Mouse (Mus musculus) forebrain, embryonic 11.5 days (tissue): ENCODE results near the gene Stk32c. TPM values are rescaled to one million over a fixed set of nuclear protein-coding genes. Genes with fewer than 3 reads are reported as not detected.

Experiments
- ATAC-seq: fragments of 200-750 bp; cut with Nextera tagmentation; replicated peaks from 2 replicates; pipeline ENCODE4 v1.8.0; 2017; ENCODE audit warnings: moderate TSS enrichment; ENCODE audit not compliant: low FRiP score
- DNase-seq: peaks from one replicate; pipeline ENCODE4 v3.0.0-alpha.2; 2017; ENCODE audit warnings: low spot score
- H3K27ac ChIP-seq: fragments of 300-500 bp; sonication (generic); 2 replicates; pipeline ENCODE4 v1.5.1; 2014; ENCODE audit warnings: low read depth, low read length
- H3K27me3 ChIP-seq: fragments of 300-500 bp; sonication (generic); 2 replicates; pipeline ENCODE4 v1.6.1; 2014; ENCODE audit warnings: mild to moderate bottlenecking, low read length, mixed read lengths; ENCODE audit not compliant: control insufficient read depth, insufficient read depth
- H3K36me3 ChIP-seq: fragments of 300-500 bp; sonication (generic); 2 replicates; pipeline ENCODE4 v1.6.1; 2014; ENCODE audit warnings: mild to moderate bottlenecking, low read length, moderate library complexity, mixed read lengths; ENCODE audit not compliant: control insufficient read depth, insufficient read depth
- H3K4me1 ChIP-seq: fragments of 300-500 bp; sonication (generic); replicated peaks from 2 replicates; pipeline ENCODE4 v1.6.1; 2014; ENCODE audit warnings: low read length, mixed read lengths; ENCODE audit not compliant: control insufficient read depth, insufficient read depth
- H3K4me2 ChIP-seq: fragments of 300-500 bp; sonication (generic); 2 replicates; pipeline ENCODE4 v1.6.1; 2014; ENCODE audit warnings: low read depth, mild to moderate bottlenecking, low read length, moderate library complexity, mixed read lengths; ENCODE audit not compliant: severe bottlenecking
- H3K4me3 ChIP-seq: fragments of 300-500 bp; sonication (generic); 2 replicates; pipeline ENCODE4 v1.5.1; 2014; ENCODE audit warnings: low read depth, low read length
- H3K9ac ChIP-seq: fragments of 300-500 bp; sonication (generic); 2 replicates; pipeline ENCODE4 v1.6.1; 2014; ENCODE audit warnings: low read length
- H3K9me3 ChIP-seq: fragments of 300-500 bp; sonication (generic); 2 replicates; pipeline ENCODE4 v1.6.1; 2016; ENCODE audit warnings: low read length, mixed read lengths; ENCODE audit not compliant: control insufficient read depth
- WGBS: fragments of 180-500 bp; shearing (Covaris S2); extraction: QIAGEN DNeasy Blood & Tissue Kit; methylation state at CpG from one replicate; pipeline ENCODE4 v1.1.7; 2014; 5-methylcytosine and 5-hydroxymethylcytosine counted together
- polyA plus RNA-seq: library from polyadenylated mRNA; unstranded; fragments of >200 nt; fragmentation: Nextera tagmentation; extraction: Ambion mirVana; gene quantifications from 2 replicates; pipeline ENCODE4 v1.2.1, GENCODE M21; 2014

Gene Stk32c
- polyA plus RNA-seq, 1 experiment from 2014 or later, result 0.16 TPM

GRCm38 (mm10) chr7:139249406-139250210 lies 36.5 kb upstream of the Stk32c start:
- Histone ChIP-seq H3K4me1 (peaks cover 6% of the 10 kb centered on the region; the same call in 1 of the 2 replicates), H3K9me3 (no peaks in the 10 kb centered on the region), H3K4me2 (0 out of 2 replicates have a peak overlapping the region, but pooled peaks have one; percentile 15), H3K27me3 (peaks cover 31% of the 10 kb centered on the region), H3K27ac (no peak overlapping the region), H3K9ac (no peak overlapping the region), H3K36me3 (no peaks in the 10 kb centered on the region), H3K4me3 (peak overlapping the region; percentile 65; the same call in 1 of the 2 replicates)
- ATAC-seq, result no peak
- DNase-seq, result no peak
- WGBS, result 42% methylated on average over 7 of the region's 7 CpGs

GRCm38 (mm10) chr7:139248615-139249405 lies 35.7 kb upstream of the Stk32c start:
- H3K4me2 ChIP-seq, result peak overlapping the region; percentile 96
- peaks cover 31% of the 10 kb centered on the region for H3K27me3 ChIP-seq
- peak overlapping the region; percentile 75 for H3K9ac ChIP-seq
- DNase-seq, result no peak
- ATAC-seq, result peak; percentile 14; the same call in 1 of the 2 replicates
- WGBS, result 2% methylated on average over 45 of the region's 45 CpGs
- peak overlapping the region; percentile 65 for H3K4me3 ChIP-seq
- H3K36me3 ChIP-seq, result no peaks in the 10 kb centered on the region
- no peak overlapping the region for H3K27ac ChIP-seq
- no peaks in the 10 kb centered on the region for H3K9me3 ChIP-seq
- H3K4me1 ChIP-seq, result peaks cover 6% of the 10 kb centered on the region; the same call in 1 of the 2 replicates

GRCm38 (mm10) chr7:139247881-139248614 lies 34.9 kb upstream of the Stk32c start, which contains the start of gene Pwwp2b:
TSS of gene Pwwp2b (plus strand) at chr7:139248482.
- H3K27me3 ChIP-seq, result peaks cover 31% of the 10 kb centered on the region
- peaks cover 6% of the 10 kb centered on the region; the same call in 1 of the 2 replicates for H3K4me1 ChIP-seq
- DNase-seq, result peak; percentile 85
- under 1% methylated on average over 70 of the region's 72 CpGs for WGBS
- no peaks in the 10 kb centered on the region for H3K9me3 ChIP-seq
- peak within 1 kb of the TSS; percentile 65 for H3K4me3 ChIP-seq
- no peak within 1 kb of the TSS for H3K27ac ChIP-seq
- H3K4me2 ChIP-seq, result peak within 1 kb of the TSS; percentile 96
- no peaks in the 10 kb centered on the region for H3K36me3 ChIP-seq
- peak within 1 kb of the TSS; percentile 75 for H3K9ac ChIP-seq
- peak; percentile 84 for ATAC-seq

- H3K4me2 ChIP-seq, result peak overlapping the region; percentile 96
- no peaks in the 10 kb centered on the region for H3K9me3 ChIP-seq
- DNase-seq, result peak; percentile 65
- peak; percentile 59 for ATAC-seq
- H3K4me3 ChIP-seq, result peak overlapping the region; percentile 65
- no peak overlapping the region for H3K27ac ChIP-seq
- 3% methylated on average over 38 of the region's 38 CpGs for WGBS
- no peaks in the 10 kb centered on the region for H3K36me3 ChIP-seq
- peaks cover 6% of the 10 kb centered on the region; the same call in 1 of the 2 replicates for H3K4me1 ChIP-seq
- H3K9ac ChIP-seq, result peak overlapping the region; percentile 75
- H3K27me3 ChIP-seq, result peaks cover 31% of the 10 kb centered on the region
These were observed 34.1 kb upstream of the Stk32c start for GRCm38 (mm10) chr7:139246931-139247880.

GRCm38 (mm10) chr7:139246086-139246485 lies 33.0 kb upstream of the Stk32c start:
- ATAC-seq (no peak), DNase-seq (no peak)
- Histone ChIP-seq H3K27ac (no peak overlapping the region), H3K4me1 (peaks cover 6% of the 10 kb centered on the region; the same call in 1 of the 2 replicates), H3K9me3 (no peaks in the 10 kb centered on the region), H3K4me3 (no peak overlapping the region), H3K4me2 (no peak overlapping the region), H3K9ac (no peak overlapping the region; the same call in 1 of the 2 replicates), H3K27me3 (peaks cover 31% of the 10 kb centered on the region), H3K36me3 (no peaks in the 10 kb centered on the region)
- 84% methylated on average over 5 of the region's 5 CpGs for WGBS

GRCm38 (mm10) chr7:139239432-139239831 lies 26.3 kb upstream of the Stk32c start:
- no peak overlapping the region for H3K4me3 ChIP-seq
- 82% methylated on average over 3 of the region's 3 CpGs for WGBS

GRCm38 (mm10) chr7:139235651-139236358 lies 22.7 kb upstream of the Stk32c start:
- 83% methylated on average over 12 of the region's 12 CpGs for WGBS
- H3K9ac ChIP-seq, result no peak overlapping the region
- H3K36me3 ChIP-seq, result no peaks in the 10 kb centered on the region
- ATAC-seq (no peak), DNase-seq (no peak)
- H3K27me3 ChIP-seq, result no peaks in the 10 kb centered on the region
- H3K27ac ChIP-seq, result no peak overlapping the region
- no peak overlapping the region for H3K4me2 ChIP-seq
- H3K4me3 ChIP-seq, result no peak overlapping the region
- H3K4me1 ChIP-seq, result 0 out of 2 replicates have a peak, but pooled peaks cover 4% of the 10 kb centered on the region
- H3K9me3 ChIP-seq, result no peaks in the 10 kb centered on the region

More at GRCm38 (mm10) chr7:139239432-139239831, 26.3 kb upstream of the Stk32c start:
- Histone ChIP-seq H3K36me3 (no peaks in the 10 kb centered on the region), H3K4me2 (no peak overlapping the region), H3K27me3 (no peaks in the 10 kb centered on the region), H3K9ac (no peak overlapping the region), H3K27ac (no peak overlapping the region), H3K4me1 (0 out of 2 replicates have a peak, but pooled peaks cover 2% of the 10 kb centered on the region), H3K9me3 (no peaks in the 10 kb centered on the region)
- ATAC-seq (no peak), DNase-seq (no peak)
